Mouse (Mus musculus) natural killer cell, adult 2 months (primary cell): ENCODE measurements around the gene Tmem131.
A peak's percentile ranks its signal among the peaks of the same experiment; 100 is the strongest.

ENCODE experiments used
- DNase-seq, 2 experiments: peaks; one replicate each; pipeline ENCODE4 v3.0.0; 2022; ENCODE audit warnings: low spot score in 2 of 2

Tmem131 gene

GRCm38 (mm10) chr1:36886489-36886888 is 57.0 kb downstream of the Tmem131 start:
- no peak for DNase-seq

GRCm38 (mm10) chr1:36884536-36884935 is 58.9 kb downstream of the Tmem131 start:
- DNase-seq: no peak

- peak; percentile 8 to 18 for DNase-seq
Observed at GRCm38 (mm10) chr1:36883805-36884204, 59.7 kb downstream of the Tmem131 start.

GRCm38 (mm10) chr1:36879154-36879553 is 64.3 kb downstream of the Tmem131 start:
- no peak for DNase-seq

- DNase-seq: no peak
Observed at GRCm38 (mm10) chr1:36877126-36877525, 66.3 kb downstream of the Tmem131 start.

- DNase-seq: no peak
Observed at GRCm38 (mm10) chr1:36874874-36875561, 68.4 kb downstream of the Tmem131 start.

- DNase-seq: no peak
Observed at GRCm38 (mm10) chr1:36871238-36871637, 72.2 kb downstream of the Tmem131 start.

GRCm38 (mm10) chr1:36870518-36870917 is 72.9 kb downstream of the Tmem131 start:
- no peak for DNase-seq

- no peak for DNase-seq
Observed at GRCm38 (mm10) chr1:36864757-36865156, 78.7 kb downstream of the Tmem131 start.

- DNase-seq: no peak
Observed at GRCm38 (mm10) chr1:36861775-36862174, 81.7 kb downstream of the Tmem131 start.

- DNase-seq: no peak
Observed at GRCm38 (mm10) chr1:36860876-36861275, 82.6 kb downstream of the Tmem131 start.

- DNase-seq: no peak
Observed at GRCm38 (mm10) chr1:36860431-36860849, 83.0 kb downstream of the Tmem131 start.

- no peak for DNase-seq
Observed at GRCm38 (mm10) chr1:36857081-36857480, 86.4 kb downstream of the Tmem131 start.

- no peak for DNase-seq
Observed at GRCm38 (mm10) chr1:36854198-36854765, 89.2 kb downstream of the Tmem131 start.

- no peak for DNase-seq
Observed at GRCm38 (mm10) chr1:36852085-36852484, 91.4 kb downstream of the Tmem131 start.

- no peak for DNase-seq
Observed at GRCm38 (mm10) chr1:36851392-36851791, 92.1 kb downstream of the Tmem131 start.

GRCm38 (mm10) chr1:36848036-36848435 is 95.4 kb downstream of the Tmem131 start:
- DNase-seq: no peak

GRCm38 (mm10) chr1:36847276-36847675 is 96.2 kb downstream of the Tmem131 start:
- no peak for DNase-seq

GRCm38 (mm10) chr1:36845031-36845430 is 98.4 kb downstream of the Tmem131 start:
- DNase-seq: no peak

- no peak for DNase-seq
Observed at GRCm38 (mm10) chr1:36841806-36842205, 101.7 kb downstream of the Tmem131 start.

GRCm38 (mm10) chr1:36840959-36841358 is 102.5 kb downstream of the Tmem131 start:
- DNase-seq: no peak

- no peak for DNase-seq
Observed at GRCm38 (mm10) chr1:36839858-36840257, 103.6 kb downstream of the Tmem131 start.

- no peak for DNase-seq
Observed at GRCm38 (mm10) chr1:36836274-36836954, 107.1 kb downstream of the Tmem131 start.
